Mouse (Mus musculus): Measurements from ENCODE around the gene Zc3h8.

Gene Zc3h8

DNA sequence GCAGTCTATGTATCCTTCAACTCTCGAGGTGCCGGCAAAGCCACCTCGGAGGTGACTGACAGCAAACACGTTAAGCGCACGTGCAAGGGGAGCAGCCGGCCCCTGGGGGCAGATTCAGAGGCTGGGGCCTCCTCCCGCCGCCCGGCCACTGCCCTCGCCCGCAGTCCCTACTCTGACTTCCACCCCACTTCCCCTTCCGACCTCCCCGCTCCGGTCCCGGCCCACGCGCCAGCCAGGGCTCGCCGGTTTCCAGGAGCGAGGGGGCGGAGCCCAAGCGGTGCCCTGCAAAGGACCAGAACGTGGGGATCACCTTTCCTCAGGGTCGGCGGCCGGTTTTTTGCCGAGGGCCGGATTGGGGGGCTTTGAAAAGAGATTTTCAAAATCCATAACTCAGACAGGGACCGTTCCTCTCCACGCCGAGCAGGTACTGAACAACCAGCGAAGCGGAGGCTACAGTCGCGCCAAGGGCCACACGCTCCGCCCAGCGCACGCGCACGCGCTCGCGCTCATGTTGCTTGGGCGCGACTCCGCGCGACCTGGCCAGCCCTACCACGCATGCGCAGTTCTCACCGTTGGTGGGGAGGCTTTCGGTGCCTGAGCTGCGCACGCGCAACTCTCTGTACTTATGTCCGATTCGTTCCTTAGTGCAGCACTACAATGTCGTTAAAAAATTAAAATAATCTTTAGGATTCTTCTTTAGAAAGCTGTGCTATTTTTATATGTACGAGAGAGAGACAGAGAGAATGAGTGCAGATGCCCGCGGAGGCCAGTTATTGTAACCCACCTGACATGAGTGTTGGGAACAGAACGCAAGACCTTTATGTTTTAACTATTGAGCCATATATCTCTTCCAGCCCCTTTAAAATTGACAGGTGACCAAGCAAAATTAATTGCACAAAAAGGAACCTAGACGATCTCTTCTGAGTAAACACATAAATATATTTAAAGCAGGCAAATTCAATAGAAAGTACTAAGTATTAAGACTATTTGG is at the start of gene Zc3h8:
TSS of gene Zc3h8 (minus strand) at position 540 of the 991 bp plus-strand sequence.
- DNase-seq (ENCODE audit: low spot score), result peak; percentile 90

DNA sequence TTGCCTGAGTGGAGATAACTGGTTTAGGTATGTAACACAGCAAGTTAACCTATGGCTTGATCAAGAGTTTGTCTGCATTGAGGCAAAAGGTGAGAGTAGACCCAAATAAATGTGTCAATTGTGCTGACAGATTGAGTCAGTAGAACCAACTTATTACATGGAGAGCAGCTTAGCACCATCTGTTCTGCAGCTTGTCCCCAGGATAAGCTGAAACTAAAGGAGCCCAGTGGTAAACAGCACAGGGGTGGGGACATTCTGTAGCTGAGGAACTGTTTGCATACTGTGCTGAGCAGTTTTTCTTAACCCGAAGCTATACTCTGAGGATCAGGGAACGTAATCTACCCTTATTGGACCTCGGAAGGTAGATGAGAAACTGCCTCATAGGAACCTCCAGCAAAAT is 40.9 kb upstream of the Zc3h8 start:
- no peak for DNase-seq (ENCODE audit: low spot score)

DNA sequence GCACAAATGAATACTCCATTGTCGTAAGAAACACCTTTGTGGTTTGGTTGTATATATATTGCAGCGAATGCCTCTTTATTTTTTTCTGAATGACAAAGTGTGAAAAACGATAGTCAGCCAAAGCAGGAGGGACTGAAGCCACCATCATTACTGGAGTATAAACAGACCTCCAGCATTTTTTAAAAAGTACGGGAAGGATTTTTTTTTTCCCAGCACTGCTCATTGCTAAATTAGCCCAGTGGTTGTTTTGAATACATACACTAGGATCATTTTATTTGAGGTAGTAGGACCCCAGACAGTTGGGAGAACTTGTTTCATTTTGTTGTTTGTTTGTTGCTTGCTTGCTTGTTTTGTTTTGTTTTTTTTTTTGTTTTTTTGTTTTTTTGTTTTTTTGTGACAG is 31.7 kb upstream of the Zc3h8 start:
- no peak for DNase-seq (ENCODE audit: low spot score)

DNA sequence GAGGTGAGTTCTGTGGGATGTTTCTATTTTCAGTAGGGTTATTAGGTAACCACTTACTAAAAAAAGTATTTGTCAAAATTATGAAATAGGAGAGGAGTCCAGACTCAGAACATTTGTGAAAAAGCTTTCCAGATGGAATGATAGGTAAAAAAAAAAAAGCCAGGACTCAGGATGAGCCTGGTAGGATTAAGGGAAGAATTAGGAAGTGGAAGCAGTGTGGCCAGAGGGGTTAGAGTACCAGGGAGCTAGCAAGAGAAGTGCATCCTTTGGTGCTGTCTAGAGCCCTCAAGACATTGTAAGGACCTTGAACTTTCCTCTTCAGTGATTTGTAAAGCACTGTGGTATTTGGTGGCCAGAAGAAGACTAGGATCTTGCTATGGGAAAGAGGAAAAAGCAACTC is 28.4 kb upstream of the Zc3h8 start:
- no peak for DNase-seq (ENCODE audit: low spot score)

DNA sequence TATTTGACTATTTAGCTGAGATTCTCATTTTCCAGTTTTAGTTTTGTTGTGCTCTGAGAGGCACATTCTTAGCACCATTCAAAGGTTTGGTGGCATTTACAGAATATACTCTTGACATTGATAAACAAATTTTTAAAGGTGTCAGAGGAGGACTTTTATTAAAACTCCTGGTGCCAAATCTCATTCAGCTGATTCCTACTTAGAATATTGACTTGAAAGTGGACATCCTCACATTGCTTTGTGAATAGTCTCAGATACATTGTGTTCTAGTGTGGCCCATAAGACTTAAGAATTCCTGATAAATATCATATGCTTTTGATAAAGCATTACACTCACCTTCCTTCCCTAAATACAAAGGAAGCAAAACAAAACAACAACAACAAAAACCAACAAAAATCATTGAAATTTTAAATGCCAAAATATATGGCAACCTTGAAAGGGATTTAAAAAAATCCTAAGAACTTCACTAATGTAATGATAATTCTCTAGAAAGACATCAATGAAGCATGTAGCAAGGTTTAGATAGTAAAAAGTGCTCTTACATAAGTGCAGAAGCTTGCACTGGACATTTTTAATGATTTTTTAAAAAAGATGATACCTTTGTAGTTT is 24.7 kb upstream of the Zc3h8 start:
- DNase-seq (ENCODE audit: low spot score), result no peak

DNA sequence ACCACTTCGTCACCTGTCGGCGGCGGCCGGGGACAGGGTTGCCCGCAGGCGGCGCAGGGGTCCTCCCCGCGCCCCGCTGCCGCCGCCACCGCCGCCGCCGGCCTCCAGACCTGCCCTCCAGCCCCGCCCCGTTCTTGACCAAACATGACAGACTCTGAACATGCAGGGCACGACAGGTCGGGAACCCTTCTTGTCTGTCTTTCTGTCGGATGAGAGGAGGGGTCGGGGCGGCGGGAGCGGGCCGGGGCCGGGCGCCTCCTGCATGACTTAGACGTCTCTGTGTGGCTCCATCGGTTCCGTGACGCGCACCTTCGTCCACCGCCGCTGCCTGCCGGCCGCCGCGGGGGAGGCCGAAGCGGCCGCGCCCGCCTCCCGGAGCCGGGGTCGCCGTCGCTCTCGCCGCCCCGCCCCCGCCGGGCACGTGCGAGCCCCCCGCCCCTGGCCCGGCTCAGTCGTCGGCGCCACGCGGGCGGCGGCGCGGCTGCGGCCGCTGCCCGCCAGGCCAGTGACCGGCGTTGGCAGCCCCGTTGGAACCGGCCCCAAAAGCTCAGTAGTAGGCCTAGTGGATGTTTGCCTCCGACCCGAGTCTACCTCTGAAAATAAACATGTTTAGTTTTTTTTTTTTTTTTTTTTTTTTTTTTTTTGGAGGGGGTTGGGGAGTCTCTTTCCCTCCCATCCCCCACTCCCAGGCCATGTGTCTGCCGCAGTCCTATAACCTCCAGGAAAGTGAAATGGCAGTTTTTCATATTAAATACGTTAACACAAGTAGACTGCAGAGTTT is 24.0 kb upstream of the Zc3h8 start, which contains the start of gene Gm10762:
TSS of gene Gm10762 (minus strand) at position 65 of the 781 bp plus-strand sequence.
- no peak for DNase-seq (ENCODE audit: low spot score)

DNA sequence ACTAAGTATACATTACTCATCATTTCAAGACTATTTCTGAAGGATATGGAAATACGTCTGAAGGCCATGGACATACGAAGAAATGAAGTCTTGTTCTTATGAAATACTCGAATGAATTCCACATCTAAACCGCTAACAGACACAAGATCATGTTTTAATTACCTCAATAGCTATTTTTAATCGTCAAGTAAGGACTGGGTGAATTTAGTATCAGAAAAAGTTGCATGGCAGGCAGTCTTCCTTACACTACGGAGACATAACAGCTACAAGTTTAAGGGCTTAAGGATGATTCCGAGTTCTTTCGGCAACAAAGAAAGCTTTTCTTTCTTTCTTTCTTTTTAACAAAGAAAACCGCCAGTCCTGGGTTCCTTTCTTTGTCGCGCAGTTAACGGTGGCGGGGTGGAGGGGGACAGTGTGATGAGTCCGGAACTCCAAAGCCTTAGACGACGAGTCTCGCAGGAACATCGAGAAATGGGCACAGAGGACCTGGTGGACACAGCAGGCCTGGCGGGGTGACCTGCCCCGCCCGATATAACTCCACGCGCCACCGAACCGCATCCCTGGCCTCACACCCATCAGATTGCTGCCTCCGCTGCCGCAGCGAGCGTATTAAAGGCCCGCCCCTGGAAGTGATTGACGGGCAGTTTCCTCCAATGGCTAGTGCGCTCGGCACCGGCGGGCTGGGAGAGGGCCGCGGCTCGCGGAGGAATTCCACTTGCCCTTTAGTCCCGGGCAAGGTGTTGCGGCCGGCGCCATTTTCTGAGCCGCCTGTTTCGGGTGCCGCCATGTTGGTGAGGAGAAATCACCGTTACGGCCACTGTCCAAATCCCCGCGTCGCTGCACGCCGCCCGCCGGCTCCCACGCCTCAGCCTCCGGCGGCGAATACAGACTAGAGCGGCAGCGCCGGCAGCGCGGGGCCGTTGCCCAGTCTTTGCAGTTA is 23.0 kb upstream of the Zc3h8 start, which contains the start of gene Zc3h6:
TSS of gene Zc3h6 (plus strand) at position 762 of the 940 bp plus-strand sequence.
- DNase-seq (ENCODE audit: low spot score), result peak; percentile 96

DNA sequence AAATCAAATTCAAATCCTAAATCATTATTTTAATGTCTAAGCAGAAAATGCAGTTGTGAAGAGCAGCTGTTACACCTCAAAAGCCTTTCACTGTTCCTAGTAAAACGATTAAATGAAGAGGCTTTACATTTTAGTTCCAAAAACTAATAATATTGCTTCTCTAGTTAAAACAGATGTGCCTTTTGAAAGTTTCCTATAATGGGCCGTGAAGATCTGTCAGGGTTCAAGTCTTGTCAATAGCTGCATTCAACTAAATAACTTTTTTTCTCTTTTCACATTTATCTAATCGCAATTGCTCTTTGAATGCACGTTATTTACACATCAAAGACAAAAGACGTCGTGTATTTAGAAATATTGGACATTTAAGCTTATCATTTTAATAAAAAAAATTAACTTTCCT is 22.4 kb upstream of the Zc3h8 start:
- no peak for DNase-seq (ENCODE audit: low spot score)

DNA sequence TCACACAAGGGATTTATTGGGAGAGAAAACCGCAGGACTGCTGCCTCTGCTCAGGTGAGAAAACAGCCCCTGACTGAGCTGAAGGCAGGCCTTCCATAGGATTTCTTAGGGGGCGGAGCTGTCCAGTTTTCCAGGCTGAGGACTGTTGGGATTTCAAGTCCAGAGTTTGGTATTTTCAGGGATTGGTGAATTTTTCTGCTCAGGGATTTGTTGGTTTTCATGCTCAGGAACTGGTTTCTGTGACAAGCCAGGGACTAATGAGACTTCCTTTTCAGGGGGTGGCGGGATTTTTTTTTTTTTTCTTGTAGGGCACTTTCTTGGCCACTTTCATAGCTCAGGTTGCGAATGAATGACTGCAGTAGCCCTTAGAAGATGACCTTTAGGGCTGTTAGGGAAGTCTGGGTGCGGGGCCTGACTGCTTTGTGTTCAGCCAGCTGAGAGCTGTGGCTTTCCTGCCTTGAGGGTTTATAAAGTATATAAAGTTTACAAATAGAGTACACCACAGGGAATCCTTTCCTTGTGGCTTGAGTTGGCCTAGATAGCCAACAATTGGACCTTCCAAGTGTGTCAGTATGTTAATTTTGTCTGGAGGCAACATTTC is 21.7 kb upstream of the Zc3h8 start:
- no peak for DNase-seq (ENCODE audit: low spot score)

DNA sequence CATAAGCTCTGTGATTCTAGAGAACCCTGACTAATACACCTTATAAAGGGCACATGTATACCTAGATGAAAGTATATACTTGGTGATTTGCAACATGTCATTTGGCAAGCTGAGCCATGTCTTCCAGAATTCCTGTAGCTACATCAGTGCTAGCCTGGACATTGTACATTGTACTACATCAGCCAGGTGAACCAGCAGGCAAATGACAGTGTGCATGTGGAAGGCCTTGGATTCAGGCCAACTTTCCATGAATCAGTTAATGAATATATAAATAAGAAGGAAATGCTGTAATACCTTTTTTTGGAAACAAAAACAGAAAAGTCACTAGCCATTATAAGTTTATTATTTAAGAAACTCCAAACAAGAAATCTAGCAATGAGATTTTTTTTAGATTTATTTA is 10.3 kb upstream of the Zc3h8 start:
- no peak for DNase-seq (ENCODE audit: low spot score)

DNA sequence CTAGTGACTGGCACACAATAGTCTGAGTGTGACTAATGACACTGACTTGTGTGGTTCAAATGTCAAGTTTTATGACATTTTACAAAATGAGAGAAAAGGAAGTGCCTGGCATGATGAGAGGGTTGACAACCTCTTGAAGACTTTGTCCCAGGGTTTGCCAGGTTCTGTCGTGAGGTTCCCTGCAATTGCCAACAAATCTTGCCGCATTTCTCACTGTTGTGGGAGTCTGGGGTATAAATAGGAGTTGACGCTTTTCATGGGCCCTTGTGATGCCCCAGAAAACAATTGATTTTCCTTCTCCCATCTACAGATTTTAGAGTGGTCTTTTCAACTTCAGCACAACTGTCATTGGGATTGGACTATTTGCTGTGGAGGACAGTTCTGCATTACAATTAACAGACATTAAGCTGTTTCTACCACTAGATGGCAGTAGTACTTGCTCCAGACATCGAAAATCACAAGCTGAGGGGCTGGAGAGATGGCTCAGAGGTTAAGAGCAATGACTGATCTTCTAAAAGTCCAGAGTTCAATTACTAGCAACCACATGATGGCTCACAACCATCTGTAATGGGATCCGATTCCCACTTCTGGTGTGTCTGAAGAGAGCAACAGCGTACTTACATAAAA is 4.2 kb upstream of the Zc3h8 start:
- DNase-seq (ENCODE audit: low spot score), result peak; percentile 60

DNA sequence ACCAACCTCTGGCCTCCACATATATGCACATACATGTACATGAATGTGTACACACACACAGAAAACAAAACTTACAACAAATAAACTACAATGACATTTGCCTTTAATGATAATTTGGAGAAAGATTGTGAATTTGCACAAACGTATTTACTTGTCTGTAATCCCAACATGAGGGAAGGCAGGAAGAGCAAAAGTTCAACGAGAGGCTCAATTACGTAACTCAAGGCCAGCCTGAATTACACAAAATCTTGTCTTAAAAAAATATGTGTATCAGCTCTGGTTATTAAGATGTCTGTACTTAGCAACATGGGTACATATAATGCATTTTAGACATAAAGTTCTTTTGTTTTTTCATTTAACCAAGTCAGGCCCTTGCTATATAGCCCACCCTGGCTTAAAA is 7.6 kb downstream of the Zc3h8 start:
- no peak for DNase-seq (ENCODE audit: low spot score)

DNA sequence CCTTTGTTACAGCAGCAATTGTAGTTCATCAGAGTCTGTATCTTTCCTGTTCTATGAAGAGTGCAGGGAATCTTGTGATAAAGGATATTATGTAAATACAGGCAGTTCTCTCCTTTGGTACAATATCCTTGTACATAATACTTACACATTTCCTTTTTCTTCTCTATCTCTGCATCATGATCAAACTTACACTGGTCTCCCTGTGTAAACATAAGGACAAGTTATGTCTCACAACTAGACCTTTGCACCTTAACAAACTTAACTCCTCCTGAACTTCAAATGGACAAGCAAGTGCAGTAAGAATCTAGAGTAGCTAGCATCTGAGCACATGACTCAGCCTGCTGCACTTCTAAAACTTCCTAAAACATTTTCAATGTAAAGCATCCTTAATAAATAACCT is 13.2 kb downstream of the Zc3h8 start:
- no peak for DNase-seq (ENCODE audit: low spot score)

DNA sequence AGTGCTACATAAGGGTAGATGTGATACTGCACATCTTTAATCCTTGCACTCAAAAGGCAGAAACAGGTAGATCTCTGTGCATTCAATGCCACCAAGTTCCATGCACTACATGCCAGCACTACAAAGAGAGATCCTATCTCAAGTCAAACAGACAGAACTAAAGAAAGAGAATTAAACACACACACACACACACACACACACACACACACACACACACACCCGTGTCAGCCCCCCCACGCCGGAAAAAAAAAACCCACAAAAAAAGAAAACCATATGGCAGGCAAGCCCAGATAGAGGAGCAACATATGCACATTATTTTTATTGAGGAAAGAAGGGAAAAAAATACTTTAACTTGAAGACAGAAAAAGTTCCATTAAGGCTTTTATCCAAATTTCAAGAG is 15.4 kb downstream of the Zc3h8 start:
- DNase-seq (ENCODE audit: low spot score), result no peak

DNA sequence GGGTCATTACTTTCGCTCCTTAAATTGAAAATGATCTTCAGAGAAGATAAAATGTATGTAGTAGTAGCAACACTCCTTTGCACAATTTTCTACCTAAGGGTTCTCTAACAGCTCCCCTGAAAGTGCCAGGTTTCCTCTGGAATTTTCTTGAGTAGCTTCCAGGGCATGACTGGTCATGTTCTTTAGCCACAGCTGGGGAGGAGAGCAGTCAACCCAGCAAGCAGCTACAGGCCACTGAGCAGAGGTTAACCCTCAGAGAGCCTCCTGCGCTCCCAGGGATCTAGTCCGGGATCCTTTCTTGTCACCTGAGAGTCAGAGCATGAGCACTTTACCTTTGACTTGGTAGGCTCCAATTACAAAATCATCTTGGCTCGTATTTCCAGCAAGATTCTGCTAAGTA is 19.1 kb downstream of the Zc3h8 start:
- no peak for DNase-seq (ENCODE audit: low spot score)

DNA sequence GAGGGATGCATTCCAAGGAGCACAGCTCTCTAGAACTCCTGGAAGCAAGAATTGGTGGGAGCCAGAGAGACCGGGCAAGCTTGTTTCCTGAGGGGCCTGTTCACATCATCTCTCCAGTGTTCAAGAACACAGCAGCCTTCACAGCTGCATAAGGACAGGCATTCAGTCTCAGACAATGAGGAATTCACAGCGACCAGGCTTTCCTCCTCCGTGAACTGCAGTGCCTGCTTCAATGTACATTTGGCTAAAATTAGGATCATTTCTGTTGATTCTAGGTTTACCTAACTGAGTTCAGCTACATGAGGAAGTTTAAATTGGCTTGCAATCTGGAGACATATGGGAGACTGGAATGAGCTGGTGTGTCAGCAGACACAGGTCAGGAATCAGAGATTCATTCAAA is 27.3 kb downstream of the Zc3h8 start:
- no peak for DNase-seq (ENCODE audit: low spot score)

DNA sequence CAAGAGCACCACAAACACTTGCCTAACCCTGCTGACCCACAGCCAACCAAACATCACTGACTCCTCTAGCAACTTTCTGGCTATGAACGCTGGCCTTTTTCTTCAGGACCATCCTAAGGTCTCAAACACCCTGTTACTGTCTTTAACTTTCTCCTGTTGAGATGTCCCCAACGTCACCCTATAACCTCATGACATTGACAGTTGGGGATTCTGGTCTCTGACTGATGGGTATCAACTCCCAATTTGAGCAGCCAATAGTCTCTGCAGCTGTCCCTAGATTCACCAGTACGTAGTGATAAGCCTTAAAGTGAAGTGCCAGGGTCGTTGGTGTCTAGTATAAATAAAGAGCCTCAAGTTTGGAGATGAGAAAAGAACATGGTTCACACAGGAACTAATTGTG is 28.9 kb downstream of the Zc3h8 start:
- DNase-seq (ENCODE audit: low spot score), result no peak

DNA sequence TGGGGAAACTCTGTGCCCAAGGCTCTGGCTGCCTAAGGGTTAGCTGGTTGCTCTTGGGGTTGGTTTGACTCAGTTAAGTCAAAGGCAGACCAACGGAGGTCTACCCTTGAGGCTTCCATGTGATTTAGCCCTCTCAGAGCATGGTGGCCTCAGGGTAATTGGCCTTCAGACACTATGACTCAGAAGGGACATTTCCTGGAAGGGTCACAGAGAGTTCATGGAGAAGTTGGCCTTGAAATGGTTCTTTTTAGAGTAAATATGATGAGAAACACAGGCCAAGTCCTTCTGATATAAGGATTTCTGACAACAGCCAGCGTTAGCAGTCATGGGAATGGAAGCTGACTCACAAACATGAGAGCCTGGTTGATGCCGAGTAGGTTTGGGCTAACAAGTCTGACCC is 40.2 kb downstream of the Zc3h8 start:
- DNase-seq (ENCODE audit: low spot score), result no peak

DNA sequence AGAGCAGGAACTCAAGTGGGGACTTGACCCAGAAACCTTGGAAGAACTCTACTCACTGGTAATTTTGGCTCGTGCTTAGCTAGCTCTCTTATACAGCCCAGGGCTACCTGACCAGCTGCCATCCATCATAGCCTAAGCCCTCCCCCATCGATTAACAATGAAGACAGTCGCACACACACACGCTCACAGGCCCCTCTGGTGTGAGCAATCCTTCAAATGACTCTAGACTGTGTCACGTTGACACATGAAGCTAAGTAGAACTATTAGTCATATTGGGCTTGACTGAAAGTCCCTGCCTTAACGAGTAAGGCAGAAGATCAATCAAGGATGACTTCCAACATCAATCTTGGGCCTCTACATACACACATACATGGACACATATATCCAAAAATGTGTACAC is 41.0 kb downstream of the Zc3h8 start:
- DNase-seq (ENCODE audit: low spot score), result no peak

DNA sequence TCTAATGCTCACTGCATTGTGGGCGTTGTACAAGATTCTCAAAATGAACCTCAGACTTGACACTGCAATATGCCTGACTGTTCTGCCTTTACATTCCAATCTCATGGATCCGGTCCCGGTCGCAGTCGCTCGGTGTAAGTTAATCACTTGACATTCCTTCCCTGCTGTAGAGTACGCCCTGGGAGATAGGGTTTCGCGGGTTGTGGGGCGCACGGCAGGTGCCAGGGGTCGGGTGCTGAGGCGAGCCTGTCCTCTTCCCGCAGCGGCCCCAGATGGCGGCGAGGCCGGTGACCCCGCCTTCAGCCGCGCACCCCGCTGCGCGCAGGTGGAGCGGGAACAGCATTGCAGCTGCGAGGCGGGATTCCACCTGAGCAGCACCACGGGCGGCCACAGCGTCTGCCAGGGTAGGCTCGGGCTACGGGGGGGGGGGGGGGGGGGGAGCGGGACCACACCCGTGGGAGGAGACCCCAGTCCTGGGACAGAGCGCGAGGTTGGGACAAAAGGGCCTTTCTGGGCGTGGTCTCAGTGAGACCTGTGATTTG is 51.6 kb downstream of the Zc3h8 start:
- no peak for DNase-seq (ENCODE audit: low spot score)
